11 mouse cellular contexts compared by ENCODE assay signal in genomic region chr9:118788869-118789281, GRCm38 (mm10).
DNase-seq lines count a peak whose midpoint lies in the region; ATAC-seq lines count a peak whose summit lies in the region.
"Had no signal": no experiment of that assay in that cellular context is flagged by ENCODE, and none has a peak within 500 bp of the region (broad histone marks: within the 10 kb centered on the region; RNA-seq: fewer than 3 reads in every experiment).

No protein-coding gene starts in this region.

- no peak for DNase-seq in embryonic facial prominence, embryonic 10.5 days (ENCODE audit: low spot score)
- DNase-seq in lung, adult 18-20 months: no peak
- peak; percentile 41 to 53 for DNase-seq in frontal cortex, postnatal 36 days (ENCODE audit: low spot score in 2 of 2)
- DNase-seq in right cerebral cortex, postnatal 14 days: peak; percentile 54
- DNase-seq in spleen, adult 12 weeks (ENCODE audit: low spot score): no peak
- DNase-seq: cerebellum, adult 11 months had no signal

- H3K27me3 ChIP-seq in embryonic facial prominence, embryonic 13.5 days: no peaks in the 10 kb centered on the region
- no peaks in the 10 kb centered on the region for H3K27me3 ChIP-seq in embryonic facial prominence, embryonic 10.5 days (replicated peaks; ENCODE audit: low read depth, poor library complexity, severe bottlenecking)
- no peaks in the 10 kb centered on the region for H3K27me3 ChIP-seq in lung, embryonic 16.5 days (ENCODE audit: control insufficient read depth, insufficient read depth, low read depth, low read length)

- H3K9ac ChIP-seq in embryonic facial prominence, embryonic 13.5 days: no peak overlapping the region
- no peak overlapping the region for H3K9ac ChIP-seq in lung, embryonic 16.5 days (ENCODE audit: low read length)

- H3K4me3 ChIP-seq in embryonic facial prominence, embryonic 13.5 days: no peak overlapping the region
- no peak overlapping the region for H3K4me3 ChIP-seq in embryonic facial prominence, embryonic 10.5 days
- no peak overlapping the region for H3K4me3 ChIP-seq in lung, embryonic 16.5 days (ENCODE audit: low read length)
- H3K4me3 ChIP-seq: forebrain, embryonic 10.5 days had no signal

- H3K36me3 ChIP-seq in embryonic facial prominence, embryonic 13.5 days: no peaks in the 10 kb centered on the region
- H3K36me3 ChIP-seq in embryonic facial prominence, embryonic 10.5 days (replicated peaks): 0 out of 2 replicates have a peak, but pooled peaks cover 4% of the 10 kb centered on the region
- H3K36me3 ChIP-seq in lung, embryonic 16.5 days (ENCODE audit: control insufficient read depth, insufficient read depth, low read length): no peaks in the 10 kb centered on the region
- H3K36me3 ChIP-seq: forebrain, embryonic 10.5 days had no signal

- 55% methylated on average over 10 of the region's 10 CpGs for WGBS in embryonic facial prominence, embryonic 13.5 days
- 71% methylated on average over 10 of the region's 10 CpGs for WGBS in embryonic facial prominence, embryonic 10.5 days
- WGBS in lung, embryonic 16.5 days: 52% methylated on average over 10 of the region's 10 CpGs

- no peaks in the 10 kb centered on the region for H3K9me3 ChIP-seq in embryonic facial prominence, embryonic 13.5 days
- H3K9me3 ChIP-seq in embryonic facial prominence, embryonic 10.5 days: no peaks in the 10 kb centered on the region
- no peaks in the 10 kb centered on the region for H3K9me3 ChIP-seq in lung, embryonic 16.5 days (ENCODE audit: control insufficient read depth, low read length)
- H3K9me3 ChIP-seq: forebrain, embryonic 10.5 days had no signal

- 0 out of 2 replicates have a peak overlapping the region, but pooled peaks have one; percentile 7 for H3K27ac ChIP-seq in embryonic facial prominence, embryonic 13.5 days
- no peak overlapping the region; the same call in 1 of the 2 replicates for H3K27ac ChIP-seq in embryonic facial prominence, embryonic 10.5 days (replicated peaks)
- no peak overlapping the region for H3K27ac ChIP-seq in lung, embryonic 16.5 days (ENCODE audit: low read length)
- H3K27ac ChIP-seq: forebrain, embryonic 10.5 days; macrophage had no signal

- no peak overlapping the region for H3K4me2 ChIP-seq in embryonic facial prominence, embryonic 13.5 days
- no peak overlapping the region for H3K4me2 ChIP-seq in lung, embryonic 16.5 days (ENCODE audit: low read depth, low read length)

- H3K4me1 ChIP-seq in embryonic facial prominence, embryonic 13.5 days: peaks cover 30% of the 10 kb centered on the region
- H3K4me1 ChIP-seq in embryonic facial prominence, embryonic 10.5 days: peaks cover 16% of the 10 kb centered on the region
- H3K4me1 ChIP-seq in lung, embryonic 16.5 days (replicated peaks; ENCODE audit: control insufficient read depth, insufficient read depth, low read length): peaks cover 2% of the 10 kb centered on the region; the same call in 1 of the 2 replicates

- ATAC-seq in embryonic facial prominence, embryonic 13.5 days (ENCODE audit: insufficient number of reproducible peaks, insufficient read depth, low FRiP score, low TSS enrichment, low read depth): 0 out of 2 replicates have a peak, but pooled peaks have one; percentile 15
- peak; percentile 41; the same call in 1 of the 2 replicates for ATAC-seq in lung, embryonic 16.5 days (ENCODE audit: low read depth)
- no peak for ATAC-seq in erythroblast, adult 5-6 weeks (replicated peaks; ENCODE audit: low FRiP score, poor library complexity, severe bottlenecking)

Comparison
In these comparisons a context has a peak if more than half of its experiments do, and no peak if none do; other contexts are left out.
1. DNase-seq: peak in frontal cortex, postnatal 36 days (2 of 2) and right cerebral cortex, postnatal 14 days (single experiment); none in embryonic facial prominence, embryonic 10.5 days (single experiment), lung, adult 18-20 months (0 of 2) and spleen, adult 12 weeks (single experiment).